Mouse (Mus musculus) hindbrain, embryonic 12.5 days (tissue): ENCODE data around the gene Fmo6. TPM values are rescaled to one million over a fixed set of nuclear protein-coding genes. Genes with fewer than 3 reads are reported as not detected.

Source experiments
- ATAC-seq: fragments of 200-750 bp; cut with Nextera tagmentation; 2 replicates; pipeline ENCODE4 v1.8.0; 2017; ENCODE audit warnings: moderate TSS enrichment; ENCODE audit not compliant: low FRiP score
- H3K27ac ChIP-seq: fragments of 300-500 bp; sonication (generic); 2 replicates; pipeline ENCODE4 v1.5.1; 2016; ENCODE audit warnings: mild to moderate bottlenecking
- H3K27me3 ChIP-seq: fragments of 300-500 bp; sonication (generic); 2 replicates; pipeline ENCODE4 v1.6.1; 2016; ENCODE audit warnings: mild to moderate bottlenecking
- H3K36me3 ChIP-seq: fragments of 300-500 bp; sonication (generic); 2 replicates; pipeline ENCODE4 v1.6.1; 2016; ENCODE audit warnings: mild to moderate bottlenecking
- H3K4me1 ChIP-seq: fragments of 300-500 bp; sonication (generic); 2 replicates; pipeline ENCODE4 v1.6.1; 2016
- H3K4me2 ChIP-seq: fragments of 300-500 bp; sonication (generic); replicated peaks from 2 replicates; pipeline ENCODE4 v1.6.1; 2016; ENCODE audit warnings: mild to moderate bottlenecking
- H3K4me3 ChIP-seq: fragments of 300-500 bp; sonication (generic); 2 replicates; pipeline ENCODE4 v1.5.1; 2016; ENCODE audit warnings: mild to moderate bottlenecking
- H3K9ac ChIP-seq: fragments of 300-500 bp; sonication (generic); 2 replicates; pipeline ENCODE4 v1.6.1; 2016; ENCODE audit warnings: mild to moderate bottlenecking, moderate library complexity
- H3K9me3 ChIP-seq: fragments of 300-500 bp; sonication (generic); replicated peaks from 2 replicates; pipeline ENCODE4 v1.6.1; 2016; ENCODE audit warnings: mild to moderate bottlenecking
- WGBS: fragments of 180-500 bp; shearing (Covaris S2); methylation state at CpG from one replicate; pipeline ENCODE4 v1.1.7; 2016; 5-methylcytosine and 5-hydroxymethylcytosine counted together
- polyA plus RNA-seq: library from polyadenylated mRNA; unstranded; fragments of >200 nt; fragmentation: Nextera tagmentation; extraction: Ambion mirVana; gene quantifications from 2 replicates; pipeline ENCODE4 v1.2.1, GENCODE M21; 2016

Fmo6 gene
- polyA plus RNA-seq, 1 experiment from 2014 or later = not detected

- WGBS = 74% methylated on average over 5 of the region's 5 CpGs
- Histone ChIP-seq H3K4me2 (no peak overlapping the region), H3K9me3 (no peaks in the 10 kb centered on the region), H3K4me1 (no peaks in the 10 kb centered on the region), H3K27me3 (no peaks in the 10 kb centered on the region), H3K36me3 (no peaks in the 10 kb centered on the region), H3K9ac (no peak overlapping the region), H3K27ac (no peak overlapping the region), H3K4me3 (no peak overlapping the region)
- ATAC-seq = no peak
These were observed 818 bp upstream of the Fmo6 start for GRCm38 (mm10) chr1:162937970-162938695.

- ATAC-seq = no peak
- Histone ChIP-seq H3K4me3 (no peak overlapping the region), H3K4me1 (no peaks in the 10 kb centered on the region), H3K27me3 (no peaks in the 10 kb centered on the region), H3K36me3 (no peaks in the 10 kb centered on the region), H3K9ac (no peak overlapping the region), H3K9me3 (no peaks in the 10 kb centered on the region), H3K27ac (no peak overlapping the region), H3K4me2 (no peak overlapping the region)
- WGBS = 66% methylated on average over 4 of the region's 4 CpGs
These were observed 2.8 kb downstream of the Fmo6 start for GRCm38 (mm10) chr1:162934374-162935012.

- no peaks in the 10 kb centered on the region for H3K9me3 ChIP-seq
- WGBS = 91% methylated on average over 4 of the region's 4 CpGs
- ATAC-seq = no peak
- no peak overlapping the region for H3K27ac ChIP-seq
- no peaks in the 10 kb centered on the region for H3K27me3 ChIP-seq
- H3K36me3 ChIP-seq = no peaks in the 10 kb centered on the region
- H3K4me2 ChIP-seq = no peak overlapping the region
- H3K4me3 ChIP-seq = no peak overlapping the region
- no peak overlapping the region for H3K9ac ChIP-seq
- H3K4me1 ChIP-seq = no peaks in the 10 kb centered on the region
These were observed 4.9 kb downstream of the Fmo6 start for GRCm38 (mm10) chr1:162932386-162932785.

GRCm38 (mm10) chr1:162931880-162932279, 5.4 kb downstream of the Fmo6 start:
- Histone ChIP-seq H3K36me3 (no peaks in the 10 kb centered on the region), H3K27me3 (no peaks in the 10 kb centered on the region), H3K4me2 (no peak overlapping the region), H3K9me3 (no peaks in the 10 kb centered on the region), H3K9ac (no peak overlapping the region), H3K4me1 (no peaks in the 10 kb centered on the region), H3K27ac (no peak overlapping the region), H3K4me3 (no peak overlapping the region)
- WGBS = 85% methylated on average over 5 of the region's 5 CpGs
- no peak for ATAC-seq

GRCm38 (mm10) chr1:162931310-162931875, 5.9 kb downstream of the Fmo6 start:
- WGBS = 80% methylated on average over 4 of the region's 4 CpGs
- H3K9ac ChIP-seq = no peak overlapping the region
- H3K27ac ChIP-seq = no peak overlapping the region
- ATAC-seq = no peak
- no peak overlapping the region for H3K4me3 ChIP-seq
- H3K27me3 ChIP-seq = no peaks in the 10 kb centered on the region
- no peaks in the 10 kb centered on the region for H3K4me1 ChIP-seq
- H3K36me3 ChIP-seq = no peaks in the 10 kb centered on the region
- H3K4me2 ChIP-seq = no peak overlapping the region
- no peaks in the 10 kb centered on the region for H3K9me3 ChIP-seq

- no peaks in the 10 kb centered on the region for H3K9me3 ChIP-seq
- H3K36me3 ChIP-seq = no peaks in the 10 kb centered on the region
- H3K27ac ChIP-seq = no peak overlapping the region
- H3K4me2 ChIP-seq = no peak overlapping the region
- no peak overlapping the region for H3K4me3 ChIP-seq
- WGBS = 79% methylated on average over 2 of the region's 2 CpGs
- H3K9ac ChIP-seq = no peak overlapping the region
- no peaks in the 10 kb centered on the region for H3K4me1 ChIP-seq
- no peak for ATAC-seq
- no peaks in the 10 kb centered on the region for H3K27me3 ChIP-seq
These were observed 6.7 kb downstream of the Fmo6 start for GRCm38 (mm10) chr1:162930631-162931030.

- H3K9ac ChIP-seq = no peak overlapping the region
- H3K36me3 ChIP-seq = no peaks in the 10 kb centered on the region
- no peaks in the 10 kb centered on the region for H3K27me3 ChIP-seq
- WGBS = 92% methylated on average over 3 of the region's 3 CpGs
- H3K27ac ChIP-seq = no peak overlapping the region
- H3K4me1 ChIP-seq = no peaks in the 10 kb centered on the region
- H3K4me3 ChIP-seq = no peak overlapping the region
- ATAC-seq = no peak
- no peaks in the 10 kb centered on the region for H3K9me3 ChIP-seq
- H3K4me2 ChIP-seq = no peak overlapping the region
These were observed 8.2 kb downstream of the Fmo6 start for GRCm38 (mm10) chr1:162929146-162929545.

- H3K4me3 ChIP-seq = no peak overlapping the region
- ATAC-seq = no peak
- H3K27ac ChIP-seq = no peak overlapping the region
- no peaks in the 10 kb centered on the region for H3K9me3 ChIP-seq
- 100% methylated on average over 1 of the region's 1 CpGs for WGBS
- H3K27me3 ChIP-seq = no peaks in the 10 kb centered on the region
- no peaks in the 10 kb centered on the region for H3K4me1 ChIP-seq
- H3K9ac ChIP-seq = no peak overlapping the region
- H3K36me3 ChIP-seq = no peaks in the 10 kb centered on the region
- no peak overlapping the region for H3K4me2 ChIP-seq
These were observed 12.2 kb downstream of the Fmo6 start for GRCm38 (mm10) chr1:162925121-162925520.

- ATAC-seq = no peak
- Histone ChIP-seq H3K27ac (no peak overlapping the region), H3K36me3 (no peaks in the 10 kb centered on the region), H3K9me3 (no peaks in the 10 kb centered on the region), H3K4me3 (no peak overlapping the region), H3K9ac (no peak overlapping the region), H3K4me2 (no peak overlapping the region), H3K4me1 (no peaks in the 10 kb centered on the region), H3K27me3 (no peaks in the 10 kb centered on the region)
- 76% methylated on average over 8 of the region's 8 CpGs for WGBS
These were observed 20.7 kb downstream of the Fmo6 start for GRCm38 (mm10) chr1:162916661-162917060.

- 84% methylated on average over 4 of the region's 4 CpGs for WGBS
- Histone ChIP-seq H3K36me3 (no peaks in the 10 kb centered on the region), H3K9ac (no peak overlapping the region), H3K4me2 (no peak overlapping the region), H3K4me1 (no peaks in the 10 kb centered on the region), H3K27ac (no peak overlapping the region), H3K9me3 (no peaks in the 10 kb centered on the region), H3K27me3 (no peaks in the 10 kb centered on the region), H3K4me3 (no peak overlapping the region)
- ATAC-seq = no peak
These were observed 22.3 kb downstream of the Fmo6 start for GRCm38 (mm10) chr1:162914932-162915556.

GRCm38 (mm10) chr1:162912085-162912484, 25.2 kb downstream of the Fmo6 start:
- Histone ChIP-seq H3K4me3 (no peak overlapping the region), H3K9me3 (no peaks in the 10 kb centered on the region), H3K27ac (no peak overlapping the region), H3K27me3 (no peaks in the 10 kb centered on the region), H3K36me3 (no peaks in the 10 kb centered on the region), H3K9ac (no peak overlapping the region), H3K4me1 (no peaks in the 10 kb centered on the region), H3K4me2 (no peak overlapping the region)
- no peak for ATAC-seq

- Histone ChIP-seq H3K4me3 (no peak overlapping the region), H3K9me3 (no peaks in the 10 kb centered on the region), H3K36me3 (no peaks in the 10 kb centered on the region), H3K4me2 (no peak overlapping the region), H3K27me3 (no peaks in the 10 kb centered on the region), H3K4me1 (no peaks in the 10 kb centered on the region), H3K27ac (no peak overlapping the region), H3K9ac (no peak overlapping the region)
- WGBS = 67% methylated on average over 4 of the region's 4 CpGs
- no peak for ATAC-seq
These were observed 35.4 kb downstream of the Fmo6 start for GRCm38 (mm10) chr1:162901879-162902278.
